Mouse (Mus musculus) embryonic stem cell, embryonic (primary cell): ENCODE measurements around the gene Pigc.

Experiments
- CTCF ChIA-PET, 4 experiments: fragments of 300-600 bp in 2 of 4; fragments of 350-600 bp in 2 of 4; sonication (Branson Sonifier 250); formaldehyde crosslinking; loops; one replicate each; lab custom pipeline; 2022; ENCODE audit warnings: inconsistent platforms in 2 of 4; lab: Charles Lee
- POLR2A ChIA-PET, 4 experiments: fragments of 300-600 bp in 2 of 4; fragments of 350-600 bp in 2 of 4; sonication (Branson Sonifier 250); formaldehyde crosslinking; loops; one replicate each; lab custom pipeline; 2022; ENCODE audit warnings: antibody characterized with exemption in 4 of 4, inconsistent platforms in 1 of 4; lab: Charles Lee

Pigc gene

GRCm38 (mm10) chr1:161962465-161963377 is 6.3 kb upstream of the Pigc start:
- CTCF ChIA-PET = interaction anchor here (0.5 to 1.5 kb wide), 20 partner anchors 9 to 1726 kb away, joined by 3 to 23 read pairs (median 4); partner anchors contain the start of gene Suco (in 1 of the 4)

GRCm38 (mm10) chr1:161967936-161968335 is 1.1 kb upstream of the Pigc start:
- CTCF ChIA-PET = interaction anchor here in 3 of 4 experiments (0.6 to 0.7 kb wide), 5 partner anchors 58 to 542 kb away, joined by 3 to 12 read pairs (median 6); no protein-coding TSS in a partner anchor
- POLR2A ChIA-PET = interaction anchor here (0.6 to 2.1 kb wide), 9 partner anchors 9 to 1024 kb away, joined by 3 to 10 read pairs (median 5); partner anchors contain the start of gene Suco (in 2 of the 4)

More at GRCm38 (mm10) chr1:161962465-161963377, 6.3 kb upstream of the Pigc start:
- POLR2A ChIA-PET = interaction anchor here (0.6 to 1.9 kb wide), 12 partner anchors 15 to 584 kb away, joined by 3 to 11 read pairs (median 4); partner anchors contain the start of genes 4930558K02Rik (in 1 of the 4) and Suco (in 1 of the 4)

DNA sequence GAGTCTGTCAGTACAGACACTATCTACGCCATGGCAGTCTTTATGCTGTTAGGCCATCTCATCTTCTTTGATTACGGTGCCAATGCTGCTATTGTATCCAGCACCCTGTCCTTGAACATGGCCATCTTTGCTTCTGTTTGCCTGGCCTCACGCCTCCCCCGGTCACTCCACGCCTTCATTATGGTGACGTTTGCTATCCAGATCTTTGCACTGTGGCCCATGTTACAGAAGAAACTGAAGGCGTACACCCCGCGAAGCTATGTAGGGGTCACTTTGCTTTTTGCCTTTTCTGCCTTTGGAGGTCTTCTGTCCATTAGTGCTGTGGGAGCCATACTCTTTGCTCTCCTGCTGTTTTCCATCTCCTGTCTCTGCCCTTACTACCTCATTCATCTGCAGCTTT is 1.9 kb downstream of the Pigc start:
- ChIA-PET CTCF (no interaction called here), POLR2A (no interaction called here)

- POLR2A ChIA-PET = interaction anchor here in 1 of 4 experiments (1.0 kb wide), 1 partner anchor 95 kb away, joined by 4 read pairs; no protein-coding TSS in a partner anchor
- CTCF ChIA-PET = no interaction called here
Measured at GRCm38 (mm10) chr1:161972233-161972632, 3.2 kb downstream of the Pigc start.

DNA sequence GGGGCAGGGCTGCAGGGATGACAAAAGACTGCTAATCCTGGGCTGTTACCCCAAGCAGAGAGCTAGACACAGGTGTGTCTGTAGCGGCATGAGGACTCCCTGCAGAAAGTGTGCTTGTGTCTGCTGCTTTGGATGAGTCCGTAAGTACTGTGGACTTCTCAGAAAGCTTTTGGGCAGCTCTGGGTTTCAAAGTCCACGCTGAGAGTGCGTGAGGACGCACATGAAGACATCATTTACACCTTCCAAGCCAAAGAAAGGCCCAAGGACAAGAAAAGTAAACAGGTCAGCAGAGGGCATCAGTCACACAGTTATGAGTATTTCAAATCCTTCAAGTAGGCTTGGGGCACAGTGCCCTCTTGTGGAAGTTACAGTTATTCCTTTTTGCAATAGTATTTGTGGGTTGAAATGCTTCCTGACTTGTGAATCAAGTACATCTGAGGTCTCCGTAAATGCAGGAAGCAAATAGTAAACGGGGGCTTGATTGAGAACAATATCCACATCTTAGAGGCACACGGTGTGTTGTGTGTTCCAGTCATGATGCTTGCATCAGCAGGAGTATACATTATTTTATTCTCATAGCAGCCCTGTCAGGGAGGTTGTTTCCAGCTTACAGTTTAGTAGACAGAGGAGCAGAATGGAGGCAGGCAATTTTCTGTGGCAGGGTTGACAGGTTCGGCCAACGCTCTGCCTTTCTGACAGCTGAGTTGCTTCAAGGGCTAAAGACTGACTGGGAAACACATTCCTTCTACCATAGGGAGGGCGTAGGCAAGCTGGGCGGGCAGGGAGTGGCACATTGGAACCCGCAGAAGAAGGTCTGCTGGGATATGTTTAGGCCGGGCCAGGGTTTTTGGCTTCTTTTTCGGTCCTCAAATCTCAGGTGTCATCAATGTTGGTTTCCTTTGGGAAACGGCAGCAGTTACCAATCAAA is 7.5 kb downstream of the Pigc start:
- ChIA-PET CTCF (interaction anchor here (0.6 to 2.4 kb wide), 18 partner anchors 23 to 1291 kb away, joined by 3 to 11 read pairs (median 3); no protein-coding TSS in a partner anchor), POLR2A (interaction anchor here in 3 of 4 experiments (0.6 to 1.2 kb wide), 4 partner anchors 52 to 230 kb away, joined by 3 to 6 read pairs (median 4); no protein-coding TSS in a partner anchor)

DNA sequence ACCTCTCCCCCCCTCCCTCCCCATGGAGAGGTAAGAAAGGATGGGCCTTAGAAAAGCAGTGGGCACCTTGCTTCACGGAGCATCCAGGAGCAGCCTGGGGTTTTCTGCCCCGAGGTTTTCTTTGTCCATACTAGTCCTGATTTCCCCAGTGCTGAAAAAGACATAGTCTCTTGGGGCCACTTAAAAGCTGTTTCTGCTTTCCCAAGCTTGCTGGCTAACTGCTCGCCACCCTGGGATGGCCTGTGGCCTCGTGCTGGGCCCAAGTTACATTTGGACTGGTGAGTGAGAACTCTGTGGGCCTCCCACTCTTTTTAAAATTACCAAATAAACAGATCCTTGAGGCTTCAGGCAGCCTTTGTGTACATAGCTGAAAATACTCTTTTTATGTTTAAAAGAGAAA is 8.3 kb downstream of the Pigc start:
- ChIA-PET POLR2A (interaction anchor here in 2 of 4 experiments (0.6 to 0.9 kb wide), 6 partner anchors 9 to 774 kb away, joined by 3 to 5 read pairs (median 4); partner anchors contain the start of gene Pigc (in 1 of the 2)), CTCF (interaction anchor here in 3 of 4 experiments (0.6 to 2.4 kb wide), 8 partner anchors 23 to 501 kb away, joined by 3 to 11 read pairs (median 4); no protein-coding TSS in a partner anchor)

DNA sequence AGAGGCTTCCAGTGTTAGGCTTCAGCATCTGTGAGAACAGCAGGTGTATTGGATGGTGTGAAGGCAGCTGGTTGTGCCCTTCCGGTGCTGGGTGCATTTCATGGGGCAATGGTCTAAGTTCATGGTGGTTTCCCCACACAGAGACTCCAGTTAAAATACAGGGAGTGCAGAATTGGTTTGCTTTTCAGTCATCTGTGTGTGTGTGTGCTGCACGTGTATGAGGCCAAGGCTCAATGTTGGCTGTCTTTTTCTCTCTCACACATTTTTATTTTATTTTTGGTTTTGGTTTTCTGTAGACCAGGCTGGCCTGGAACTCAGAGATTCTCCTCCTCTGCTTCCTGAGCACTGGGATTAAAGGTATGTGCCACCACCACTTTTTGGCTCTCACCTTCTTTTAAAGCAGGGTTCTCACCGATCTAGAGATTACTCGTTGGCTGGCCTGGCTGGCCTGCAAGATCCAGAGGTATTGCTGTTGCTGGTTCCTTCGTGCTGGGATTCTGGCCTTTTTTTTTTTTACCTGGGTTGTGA is 9.3 kb downstream of the Pigc start:
- POLR2A ChIA-PET = interaction anchor here in 1 of 4 experiments (0.9 kb wide), 1 partner anchor 10 kb away, joined by 5 read pairs; the partner anchor contains the start of gene Pigc
- CTCF ChIA-PET = interaction anchor here in 1 of 4 experiments (0.7 to 2.4 kb wide), 2 partner anchors 231 to 500 kb away, joined by 4 to 11 read pairs; no protein-coding TSS in a partner anchor

DNA sequence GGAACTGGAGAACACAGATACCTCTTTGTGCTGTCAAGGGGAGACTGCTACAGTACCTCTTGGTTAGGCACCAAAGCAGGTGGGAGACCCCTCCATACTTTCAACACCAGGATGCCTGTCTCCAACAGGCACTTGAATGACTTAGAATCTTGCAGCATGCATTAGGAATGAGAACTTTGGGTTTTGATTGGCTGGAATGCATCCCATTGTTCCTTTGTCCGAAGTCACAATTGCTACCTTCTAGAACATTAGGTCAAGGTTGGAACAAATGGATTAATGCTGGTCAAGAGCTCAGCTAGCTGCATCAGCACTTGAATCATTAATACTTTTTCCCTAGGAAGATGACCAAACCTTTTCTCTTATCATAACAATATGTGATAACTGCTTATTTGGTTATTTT is 10.6 kb downstream of the Pigc start, which contains the start of gene 4930558K02Rik:
4930558K02Rik (minus strand) TSS at position 101 of the 400 bp plus-strand sequence.
- ChIA-PET CTCF (interaction anchor here in 1 of 4 experiments (0.5 kb wide), 1 partner anchor 323 kb away, joined by 4 read pairs; no protein-coding TSS in a partner anchor), POLR2A (interaction anchor here in 1 of 4 experiments (0.8 kb wide), 1 partner anchor 17 kb away, joined by 3 read pairs; no protein-coding TSS in a partner anchor)

DNA sequence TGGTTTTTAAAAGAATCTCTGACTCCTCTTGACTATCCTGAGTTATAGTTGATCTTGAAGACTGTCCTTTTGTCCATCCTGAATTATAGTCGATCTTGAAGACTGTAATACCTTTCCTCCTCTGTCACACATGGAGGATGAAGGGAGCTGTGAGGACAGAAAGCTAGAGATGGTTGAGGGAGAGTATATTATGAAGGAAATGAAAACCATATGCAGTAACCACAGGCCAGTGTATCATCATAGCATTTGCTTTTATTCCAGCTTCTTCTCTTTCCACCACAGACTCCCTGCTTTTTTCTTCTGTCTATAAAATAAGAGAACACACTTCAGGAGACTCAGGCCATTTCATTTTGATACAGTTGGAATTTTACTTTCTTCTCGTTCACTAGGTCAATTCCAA is 11.1 kb downstream of the Pigc start:
- CTCF ChIA-PET = interaction anchor here in 2 of 4 experiments (0.5 to 1.2 kb wide), 2 partner anchors 11 to 323 kb away, joined by 3 to 4 read pairs; partner anchors contain the start of gene Pigc (in 1 of the 2)
- POLR2A ChIA-PET = interaction anchor here in 1 of 4 experiments (0.7 to 0.8 kb wide), 2 partner anchors 9 to 17 kb away, joined by 3 read pairs; no protein-coding TSS in a partner anchor

- POLR2A ChIA-PET = interaction anchor here in 2 of 4 experiments (0.7 kb wide), 2 partner anchors 9 to 12 kb away, joined by 3 read pairs; partner anchors contain the start of gene Pigc (in 1 of the 2)
- CTCF ChIA-PET = interaction anchor here in 1 of 4 experiments (1.2 kb wide), 1 partner anchor 12 kb away, joined by 3 read pairs; the partner anchor contains the start of gene Pigc
Measured at GRCm38 (mm10) chr1:161980626-161981298, 11.8 kb downstream of the Pigc start.

GRCm38 (mm10) chr1:161983451-161983850 is 14.5 kb downstream of the Pigc start:
- CTCF ChIA-PET = no interaction called here
- POLR2A ChIA-PET = no interaction called here

DNA sequence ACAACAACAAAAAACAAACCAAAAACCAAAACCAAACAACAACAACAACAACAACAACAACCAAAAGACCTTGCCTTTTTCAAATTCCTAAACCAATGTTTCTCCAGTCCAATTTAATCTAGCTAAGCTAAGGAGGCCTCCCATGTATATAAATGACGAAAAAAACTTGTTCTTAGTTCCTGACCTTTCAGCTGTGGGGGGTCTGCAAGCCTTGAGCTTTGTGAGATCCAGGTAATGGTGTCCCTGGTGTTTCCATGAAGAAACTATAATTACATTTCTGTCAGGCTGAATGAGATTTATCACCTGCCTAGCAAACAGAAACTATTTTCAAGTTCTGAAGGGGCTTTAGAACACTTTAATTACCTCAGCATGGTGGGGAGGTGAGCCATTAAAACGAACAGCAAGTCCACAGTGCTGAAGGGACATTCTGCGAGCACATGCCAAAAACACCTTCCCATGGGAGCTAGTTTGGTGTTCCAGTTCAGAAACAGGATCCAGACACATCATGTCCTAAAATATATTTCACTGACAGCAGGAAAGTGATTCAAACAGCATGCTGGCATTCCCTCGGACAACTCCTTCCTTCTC is 15.1 kb downstream of the Pigc start:
- ChIA-PET POLR2A (interaction anchor here in 1 of 4 experiments (0.6 kb wide), 1 partner anchor 88 kb away, joined by 4 read pairs; no protein-coding TSS in a partner anchor), CTCF (no interaction called here)

DNA sequence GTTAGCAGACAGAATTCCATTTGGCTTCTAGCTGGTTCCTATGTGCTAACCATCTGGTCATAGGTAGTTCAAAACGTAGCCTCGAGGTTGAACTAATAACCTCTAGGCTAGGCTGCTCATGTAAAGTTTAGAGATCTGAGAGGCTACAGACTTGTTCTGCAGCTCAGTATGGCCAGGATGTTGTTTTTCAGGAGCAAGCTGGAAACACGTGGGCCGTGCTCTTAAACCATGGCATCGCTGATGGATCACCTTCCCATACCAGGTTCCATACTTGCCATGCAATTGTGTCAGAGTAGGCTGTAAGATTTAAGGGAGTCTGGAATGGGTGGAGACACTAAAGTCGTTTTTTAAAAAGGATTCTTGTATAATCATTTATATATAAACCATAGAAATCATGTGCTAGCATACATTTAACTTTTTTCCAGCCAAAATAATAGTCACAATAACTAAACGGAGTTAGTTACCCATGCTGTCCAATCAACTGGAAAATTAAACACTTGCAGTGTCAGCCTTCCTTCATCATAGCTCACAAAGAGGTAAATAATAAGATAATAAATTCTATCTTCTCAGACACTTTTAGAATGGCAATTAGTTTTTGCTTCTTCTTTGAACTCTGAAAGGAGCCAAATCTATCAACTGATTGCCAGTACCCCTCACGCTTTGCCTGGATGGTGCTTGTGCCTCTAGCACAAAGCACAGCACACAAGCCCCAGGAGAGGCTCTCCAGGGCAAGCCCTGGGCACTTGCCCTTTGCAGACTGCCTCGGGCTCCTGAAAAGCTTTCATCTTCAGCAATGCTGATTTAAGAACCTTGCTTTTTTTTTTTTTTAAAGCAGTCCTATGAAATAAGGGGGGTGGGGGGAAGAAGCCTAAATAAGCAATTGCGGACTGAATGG is 21.9 kb downstream of the Pigc start:
- ChIA-PET POLR2A (no interaction called here), CTCF (interaction anchor here in 2 of 4 experiments (0.6 to 1.7 kb wide), 3 partner anchors 9 to 224 kb away, joined by 3 to 6 read pairs (median 3); no protein-coding TSS in a partner anchor)

- POLR2A ChIA-PET = interaction anchor here in 1 of 4 experiments (0.6 kb wide), 1 partner anchor 18 kb away, joined by 3 read pairs; no protein-coding TSS in a partner anchor
- CTCF ChIA-PET = interaction anchor here in 1 of 4 experiments (0.6 kb wide), 1 partner anchor 225 kb away, joined by 3 read pairs; no protein-coding TSS in a partner anchor
Measured at GRCm38 (mm10) chr1:161991846-161992245, 22.9 kb downstream of the Pigc start.

- ChIA-PET POLR2A (interaction anchor here in 1 of 4 experiments (0.6 kb wide), 1 partner anchor 19 kb away, joined by 3 read pairs; no protein-coding TSS in a partner anchor), CTCF (no interaction called here)
Measured at GRCm38 (mm10) chr1:161992389-161992788, 23.4 kb downstream of the Pigc start.
